13 mouse cellular contexts compared by ENCODE assay signal in the genomic region with DNA sequence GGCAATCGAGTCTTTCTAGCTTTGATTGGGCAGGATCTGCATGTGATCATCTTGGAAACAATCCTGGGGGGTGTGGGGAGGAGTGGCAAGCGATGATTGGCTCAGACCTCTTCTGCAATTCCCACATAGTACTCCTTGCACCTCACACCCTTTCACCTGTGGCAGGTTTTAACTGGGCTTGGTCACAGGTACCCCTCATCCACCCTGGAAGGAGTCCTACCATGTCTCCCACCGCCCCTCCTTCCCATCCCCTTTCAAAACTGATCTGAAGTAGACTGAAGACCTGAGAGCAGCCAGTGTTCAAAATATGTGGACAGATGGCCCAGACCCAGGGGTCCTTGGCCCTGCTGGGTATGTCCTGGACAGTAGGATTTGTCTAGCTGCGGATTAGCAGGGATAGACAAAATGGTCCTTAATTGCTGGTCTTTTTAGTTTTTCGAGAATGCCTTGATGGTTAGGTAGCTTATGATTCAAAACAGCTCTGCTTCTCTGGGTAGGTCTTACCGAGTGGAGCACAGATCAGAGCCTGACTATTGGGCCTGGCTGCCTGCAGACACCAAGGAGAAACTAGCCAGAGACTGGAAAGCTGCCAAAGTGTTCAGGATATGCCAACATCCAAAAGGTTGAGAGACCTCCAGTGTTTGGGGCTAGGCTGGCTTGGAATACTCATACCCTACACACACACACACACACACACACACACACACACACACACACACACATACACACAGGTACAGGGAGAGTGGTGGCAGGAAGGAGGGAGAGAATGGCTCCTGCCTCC. TPM values are rescaled to one million over a fixed set of nuclear protein-coding genes. Genes with fewer than 3 reads are reported as not detected.
DNase-seq lines count a peak whose midpoint lies in the region.
"Had no signal": no experiment of that assay in that cellular context is flagged by ENCODE, and none has a peak within 500 bp of the region (broad histone marks: within the 10 kb centered on the region; RNA-seq: fewer than 3 reads in every experiment).

No protein-coding gene starts in this region.

- DNase-seq in left cerebral cortex, postnatal 4 days: peak; percentile 79
- no peak for DNase-seq in left cerebral cortex, adult 8-10 months (ENCODE audit: low spot score in 2 of 2)
- peak; percentile 30 for DNase-seq in adipocyte (ENCODE audit: low spot score)
- DNase-seq in cerebellum, adult 8-10 months: peak; percentile 70
- peak; percentile 74 for DNase-seq in retina, postnatal 1 day
- DNase-seq in thymus, postnatal 36 days: no peak
- DNase-seq in thymus, postnatal 0 days (ENCODE audit: low spot score): no peak
- DNase-seq in adrenal gland, postnatal 4 days (ENCODE audit: low spot score in 2 of 2): no peak
- DNase-seq: kidney, adult 9 months; lung, postnatal 10 days; thymus, adult 2 months had no signal

- intact Hi-C loops in left cerebral cortex, postnatal 4 days (cut with DNase I): no loop called here

RNA-seq across cellular contexts. Expression of a gene that starts 34.1 kb away (rescaled TPM):
- 100 to 1,000 TPM; 190 to 193 TPM for total RNA-seq in left cerebral cortex, postnatal 4 days (2021)
- 100 to 1,000 TPM; 724 to 785 (median 735) TPM for total RNA-seq in left cerebral cortex, adult 8-10 months (2022)
- 0.20 and 0.22 TPM in 2 replicates for polyA plus RNA-seq in thymus, postnatal 0 days (2015; fragmentation: Nextera tagmentation; extraction: Ambion mirVana)
- total RNA-seq in adrenal gland, postnatal 4 days (2021): 10 to 100 TPM in 1 of 2 experiments, 1 to 10 TPM in 1; 8.7 to 13.1 TPM
- total RNA-seq: megakaryocyte-erythroid progenitor cell, adult 5-6 weeks had no signal
- polyA plus RNA-seq: G1E had no signal

RNA-seq across cellular contexts. Expression of a gene that starts 54.7 kb away (rescaled TPM):
- 10 to 100 TPM; 82.2 to 94.3 TPM for total RNA-seq in left cerebral cortex, postnatal 4 days (2021)
- total RNA-seq in left cerebral cortex, adult 8-10 months (2022): 10 to 100 TPM; 36.7 to 41.7 (median 38.5) TPM
- 7.8 and 8.3 TPM in 2 replicates for polyA plus RNA-seq in thymus, postnatal 0 days (2015; fragmentation: Nextera tagmentation; extraction: Ambion mirVana)
- total RNA-seq in adrenal gland, postnatal 4 days (2021): 10 to 100 TPM; 57.1 to 57.6 TPM

Comparison
In these comparisons a context has a peak if more than half of its experiments do, and no peak if none do; other contexts are left out.
1. DNase-seq: peak in left cerebral cortex, postnatal 4 days (single experiment), adipocyte (single experiment), cerebellum, adult 8-10 months (single experiment) and retina, postnatal 1 day (single experiment); none in left cerebral cortex, adult 8-10 months (0 of 2), thymus, postnatal 36 days (0 of 2), thymus, postnatal 0 days (single experiment) and adrenal gland, postnatal 4 days (0 of 2).
2. RNA of a gene that starts 34.1 kb away (total RNA-seq): 724 to 785 TPM in left cerebral cortex, adult 8-10 months and 190 to 193 TPM in left cerebral cortex, postnatal 4 days; 8.7 to 13.1 TPM in adrenal gland, postnatal 4 days; every median in the first group is over 10 times any median in the second.